Mouse (Mus musculus) mouse trophoblast stem cell (cell line): ENCODE measurements around the gene Slc7a15.
"Not testable (repeated sequence)": the region's sequence is repeated elsewhere in the genome, so short reads cannot be mapped to it uniquely, and the experiment has no call there.

ENCODE experiments used
- in situ Hi-C, 2 experiments: fragments of 300-500 bp; cut with MseI, MboI; formaldehyde crosslinking; loops; 2 replicates in 1 of 2; 3 replicates in 1 of 2; pipeline ENCODE4 v1.15.1; 2025

Gene Slc7a15

GRCm38 (mm10) chr12:8598966-8599365, at the start of gene Slc7a15:
Gene Slc7a15, minus strand, starts transcription at chr12:8599066.
- in situ Hi-C loops, result not testable (repeated sequence)

GRCm38 (mm10) chr12:8648211-8648610, 49.3 kb upstream of the Slc7a15 start:
- in situ Hi-C loops, result not testable (repeated sequence)

- in situ Hi-C loops, result no loop called here
Observed at GRCm38 (mm10) chr12:8641425-8641735, 42.5 kb upstream of the Slc7a15 start.

- in situ Hi-C loops, result no loop called here
Observed at GRCm38 (mm10) chr12:8640711-8641424, 42.0 kb upstream of the Slc7a15 start.

GRCm38 (mm10) chr12:8640186-8640585, 41.3 kb upstream of the Slc7a15 start:
- in situ Hi-C loops, result not testable (repeated sequence)

- in situ Hi-C loops, result not testable (repeated sequence)
Observed at GRCm38 (mm10) chr12:8638411-8639087, 39.7 kb upstream of the Slc7a15 start.

- in situ Hi-C loops, result no loop called here
Observed at GRCm38 (mm10) chr12:8636945-8637344, 38.1 kb upstream of the Slc7a15 start.

GRCm38 (mm10) chr12:8635546-8635945, 36.7 kb upstream of the Slc7a15 start:
- in situ Hi-C loops, result no loop called here

GRCm38 (mm10) chr12:8634306-8634705, 35.4 kb upstream of the Slc7a15 start:
- in situ Hi-C loops, result no loop called here

- in situ Hi-C loops, result no loop called here
Observed at GRCm38 (mm10) chr12:8632737-8633365, 34.0 kb upstream of the Slc7a15 start.

GRCm38 (mm10) chr12:8631691-8632090, 32.8 kb upstream of the Slc7a15 start:
- in situ Hi-C loops, result no loop called here

- in situ Hi-C loops, result no loop called here
Observed at GRCm38 (mm10) chr12:8629537-8629936, 30.7 kb upstream of the Slc7a15 start.

- in situ Hi-C loops, result no loop called here
Observed at GRCm38 (mm10) chr12:8620678-8621018, 21.8 kb upstream of the Slc7a15 start.

- in situ Hi-C loops, result no loop called here
Observed at GRCm38 (mm10) chr12:8619827-8620677, 21.2 kb upstream of the Slc7a15 start.

- in situ Hi-C loops, result no loop called here
Observed at GRCm38 (mm10) chr12:8618271-8618670, 19.4 kb upstream of the Slc7a15 start.

- in situ Hi-C loops, result no loop called here
Observed at GRCm38 (mm10) chr12:8609070-8609469, 10.2 kb upstream of the Slc7a15 start.

GRCm38 (mm10) chr12:8595611-8596010, 3.3 kb downstream of the Slc7a15 start:
- in situ Hi-C loops, result no loop called here

- in situ Hi-C loops, result not testable (repeated sequence)
Observed at GRCm38 (mm10) chr12:8591326-8591725, 7.5 kb downstream of the Slc7a15 start.

- in situ Hi-C loops, result no loop called here
Observed at GRCm38 (mm10) chr12:8573405-8573804, 25.5 kb downstream of the Slc7a15 start.

GRCm38 (mm10) chr12:8571903-8572341, 26.9 kb downstream of the Slc7a15 start:
- in situ Hi-C loops, result not testable (repeated sequence)

GRCm38 (mm10) chr12:8571287-8571902, 27.5 kb downstream of the Slc7a15 start:
- in situ Hi-C loops, result not testable (repeated sequence)

GRCm38 (mm10) chr12:8562213-8562612, 36.7 kb downstream of the Slc7a15 start:
- in situ Hi-C loops, result not testable (repeated sequence)
